Mouse (Mus musculus): ENCODE data around the gene Gabpb1.
"Not testable (repeated sequence)": the region's sequence is repeated elsewhere in the genome, so short reads cannot be mapped to it uniquely, and the experiment has no call there.

Gabpb1 gene

GRCm38 (mm10) chr2:126635939-126636823, 40.0 kb downstream of the Gabpb1 start:
- DNase-seq: peak; percentile 55

- DNase-seq: peak; percentile 44
Measured at GRCm38 (mm10) chr2:126633165-126633564, 43.0 kb downstream of the Gabpb1 start.

- no peak for DNase-seq
Measured at GRCm38 (mm10) chr2:126628455-126628995, 47.6 kb downstream of the Gabpb1 start.

GRCm38 (mm10) chr2:126623138-126623537, 53.0 kb downstream of the Gabpb1 start:
- no peak for DNase-seq

- peak; percentile 46 for DNase-seq
Measured at GRCm38 (mm10) chr2:126622455-126622854, 53.7 kb downstream of the Gabpb1 start.

- no peak for DNase-seq
Measured at GRCm38 (mm10) chr2:126619249-126619704, 56.9 kb downstream of the Gabpb1 start, which contains the start of gene Hdc. TSS of gene Hdc (minus strand) at chr2:126619299.

- no peak for DNase-seq
Measured at GRCm38 (mm10) chr2:126618470-126619179, 57.5 kb downstream of the Gabpb1 start.

- no peak for DNase-seq
Measured at GRCm38 (mm10) chr2:126615355-126615754, 60.8 kb downstream of the Gabpb1 start.

- DNase-seq: not testable (repeated sequence)
Measured at GRCm38 (mm10) chr2:126609600-126609999, 66.5 kb downstream of the Gabpb1 start.

- no peak for DNase-seq
Measured at GRCm38 (mm10) chr2:126607553-126608203, 68.5 kb downstream of the Gabpb1 start.

- no peak for DNase-seq
Measured at GRCm38 (mm10) chr2:126606688-126607062, 69.5 kb downstream of the Gabpb1 start.

- no peak for DNase-seq
Measured at GRCm38 (mm10) chr2:126606061-126606687, 70.0 kb downstream of the Gabpb1 start.

GRCm38 (mm10) chr2:126601918-126602600, 74.1 kb downstream of the Gabpb1 start:
- DNase-seq: no peak

- no peak for DNase-seq
Measured at GRCm38 (mm10) chr2:126600533-126600932, 75.6 kb downstream of the Gabpb1 start.

GRCm38 (mm10) chr2:126599005-126599404, 77.1 kb downstream of the Gabpb1 start:
- no peak for DNase-seq

- DNase-seq: no peak
Measured at GRCm38 (mm10) chr2:126598359-126598758, 77.8 kb downstream of the Gabpb1 start.

GRCm38 (mm10) chr2:126597279-126598241, 78.6 kb downstream of the Gabpb1 start:
- DNase-seq: no peak

GRCm38 (mm10) chr2:126596347-126597072, 79.6 kb downstream of the Gabpb1 start:
- no peak for DNase-seq

- DNase-seq: no peak
Measured at GRCm38 (mm10) chr2:126593831-126594610, 82.1 kb downstream of the Gabpb1 start.
